Mouse (Mus musculus) lung, postnatal 0 days (tissue): ENCODE data around the gene Insm1.

Source experiments
- CTCF ChIP-seq: IDR thresholded peaks from 2 replicates; pipeline ENCODE4 v1.5.1; 2016; ENCODE audit warnings: antibody characterized with exemption, mild to moderate bottlenecking
- EP300 ChIP-seq: IDR thresholded peaks from 2 replicates; pipeline ENCODE4 v1.6.1; 2016; ENCODE audit warnings: antibody characterized with exemption, mild to moderate bottlenecking, control low read depth

DNA sequence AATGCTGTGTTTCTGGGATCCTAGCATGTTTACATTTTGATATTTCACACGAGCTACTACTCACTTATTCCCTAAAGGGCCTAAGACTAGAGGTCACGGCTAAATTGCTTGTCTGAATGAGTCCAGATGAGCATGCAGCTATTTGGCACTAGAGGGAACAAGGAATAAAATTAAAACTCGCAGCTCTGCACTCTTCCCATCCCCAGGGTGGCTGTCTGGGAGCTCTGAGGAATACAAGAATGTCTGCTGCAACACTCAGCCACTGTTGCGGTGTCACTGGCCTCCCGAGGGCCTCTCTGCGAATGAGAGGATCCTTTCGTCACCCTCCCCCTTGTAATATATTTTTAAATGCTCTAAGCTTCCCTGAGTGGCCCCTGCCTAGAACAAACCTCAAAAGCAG lies 23.7 kb downstream of the Insm1 start:
- no peak for TF ChIP-seq CTCF
- TF ChIP-seq EP300: no peak
